Mouse (Mus musculus): ENCODE measurements around the gene Cd80.
"Not testable (repeated sequence)": the region's sequence is repeated elsewhere in the genome, so short reads cannot be mapped to it uniquely, and the experiment has no call there.

The Cd80 gene

GRCm38 (mm10) chr16:38455511-38456418 is at the start of gene Cd80:
Cd80 (plus strand) TSS chr16:38455561.
- DNase-seq (ENCODE audit: low spot score in 2 of 2), result no peak

- no peak for DNase-seq (ENCODE audit: low spot score in 2 of 2)
These were observed 49.1 kb upstream of the Cd80 start for GRCm38 (mm10) chr16:38406293-38406692.

- DNase-seq (ENCODE audit: low spot score in 2 of 2), result no peak
These were observed 48.7 kb upstream of the Cd80 start for GRCm38 (mm10) chr16:38406708-38407107.

GRCm38 (mm10) chr16:38407584-38407983 is 47.8 kb upstream of the Cd80 start:
- no peak for DNase-seq (ENCODE audit: low spot score in 2 of 2)

GRCm38 (mm10) chr16:38408416-38408815 is 46.9 kb upstream of the Cd80 start:
- no peak for DNase-seq (ENCODE audit: low spot score in 2 of 2)

GRCm38 (mm10) chr16:38414953-38415352 is 40.4 kb upstream of the Cd80 start:
- DNase-seq (ENCODE audit: low spot score in 2 of 2), result no peak

- DNase-seq (ENCODE audit: low spot score in 2 of 2), result no peak
These were observed 30.0 kb upstream of the Cd80 start for GRCm38 (mm10) chr16:38425374-38425773.

- DNase-seq (ENCODE audit: low spot score in 2 of 2), result no peak
These were observed 29.6 kb upstream of the Cd80 start for GRCm38 (mm10) chr16:38425799-38426198.

GRCm38 (mm10) chr16:38431446-38432185 is 23.7 kb upstream of the Cd80 start:
- DNase-seq (ENCODE audit: low spot score in 2 of 2), result no peak

GRCm38 (mm10) chr16:38432498-38433425 is 22.6 kb upstream of the Cd80 start, which contains the start of gene Pla1a:
Pla1a (minus strand) TSS chr16:38433145.
- DNase-seq (ENCODE audit: low spot score in 2 of 2), result no peak

GRCm38 (mm10) chr16:38433514-38433913 is 21.8 kb upstream of the Cd80 start:
- DNase-seq (ENCODE audit: low spot score in 2 of 2), result no peak

- no peak for DNase-seq (ENCODE audit: low spot score in 2 of 2)
These were observed 21.0 kb upstream of the Cd80 start for GRCm38 (mm10) chr16:38434295-38434795.

GRCm38 (mm10) chr16:38439190-38439589 is 16.2 kb upstream of the Cd80 start:
- no peak for DNase-seq (ENCODE audit: low spot score in 2 of 2)

GRCm38 (mm10) chr16:38440403-38440802 is 15.0 kb upstream of the Cd80 start:
- DNase-seq (ENCODE audit: low spot score in 2 of 2), result no peak

GRCm38 (mm10) chr16:38441611-38442010 is 13.8 kb upstream of the Cd80 start:
- no peak for DNase-seq (ENCODE audit: low spot score in 2 of 2)

- no peak for DNase-seq (ENCODE audit: low spot score in 2 of 2)
These were observed 13.1 kb upstream of the Cd80 start for GRCm38 (mm10) chr16:38442216-38442615.

- no peak for DNase-seq (ENCODE audit: low spot score in 2 of 2)
These were observed 11.5 kb upstream of the Cd80 start for GRCm38 (mm10) chr16:38443721-38444464.

- DNase-seq (ENCODE audit: low spot score in 2 of 2), result no peak
These were observed 10.3 kb upstream of the Cd80 start for GRCm38 (mm10) chr16:38445046-38445445.

GRCm38 (mm10) chr16:38445576-38445975 is 9.8 kb upstream of the Cd80 start:
- no peak for DNase-seq (ENCODE audit: low spot score in 2 of 2)

GRCm38 (mm10) chr16:38446141-38446540 is 9.2 kb upstream of the Cd80 start:
- not testable (repeated sequence) for DNase-seq (ENCODE audit: low spot score in 2 of 2)

- no peak for DNase-seq (ENCODE audit: low spot score in 2 of 2)
These were observed 8.0 kb upstream of the Cd80 start for GRCm38 (mm10) chr16:38447366-38447765.

Measured in frontal cortex, postnatal 14 days (tissue).